Mouse (Mus musculus): ENCODE data around the gene Nyap1. TPM values are rescaled to one million over a fixed set of nuclear protein-coding genes. Genes with fewer than 3 reads are reported as not detected.

The Nyap1 gene
- polyA plus RNA-seq, 1 experiment from 2014 or later, result 5.1 TPM

Other genes with a start within 250 kb of the Nyap1 start
- 54.1 and 55.3 TPM in 2 replicates for gene Pop7, start 239.1 kb downstream of the Nyap1 start, polyA plus RNA-seq (2016; fragmentation: Nextera tagmentation; extraction: Ambion mirVana)
- 15.1 and 16.4 TPM in 2 replicates for gene Gigyf1, start 223.1 kb downstream of the Nyap1 start, polyA plus RNA-seq (2016; fragmentation: Nextera tagmentation; extraction: Ambion mirVana)
- gene Epo, start 208.4 kb downstream of the Nyap1 start, polyA plus RNA-seq (2016; fragmentation: Nextera tagmentation; extraction: Ambion mirVana), result 2.6 and 5.5 TPM in 2 replicates
- 400 and 414 TPM in 2 replicates for gene Gnb2, start 208.1 kb downstream of the Nyap1 start, polyA plus RNA-seq (2016; fragmentation: Nextera tagmentation; extraction: Ambion mirVana)
- 9.4 and 27.5 TPM in 2 replicates for gene Actl6b, start 188.1 kb downstream of the Nyap1 start, polyA plus RNA-seq (2016; fragmentation: Nextera tagmentation; extraction: Ambion mirVana)
- gene Tfr2, start 171.8 kb downstream of the Nyap1 start, polyA plus RNA-seq (2016; fragmentation: Nextera tagmentation; extraction: Ambion mirVana), result 1.9 and 2.2 TPM in 2 replicates
- gene Mospd3, start 140.5 kb downstream of the Nyap1 start, polyA plus RNA-seq (2016; fragmentation: Nextera tagmentation; extraction: Ambion mirVana), result 14.0 and 19.4 TPM in 2 replicates
- 61.4 and 68.2 TPM in 2 replicates for gene Pcolce, start 127.8 kb downstream of the Nyap1 start, polyA plus RNA-seq (2016; fragmentation: Nextera tagmentation; extraction: Ambion mirVana)
- gene Fbxo24, start 112.6 kb downstream of the Nyap1 start, polyA plus RNA-seq (2016; fragmentation: Nextera tagmentation; extraction: Ambion mirVana), result 0.25 and 0.28 TPM in 2 replicates
- 27.2 and 32.7 TPM in 2 replicates for gene Lrch4, start 112.5 kb downstream of the Nyap1 start, polyA plus RNA-seq (2016; fragmentation: Nextera tagmentation; extraction: Ambion mirVana)
- gene Gm20605, start 112.4 kb downstream of the Nyap1 start, polyA plus RNA-seq (2016; fragmentation: Nextera tagmentation; extraction: Ambion mirVana), result 14.0 and 15.4 TPM in 2 replicates
- gene Sap25, start 100.3 kb downstream of the Nyap1 start, polyA plus RNA-seq (2016; fragmentation: Nextera tagmentation; extraction: Ambion mirVana), result 7.7 and 7.8 TPM in 2 replicates
- 0.36 and 0.48 TPM in 2 replicates for gene Irs3, start 95.9 kb downstream of the Nyap1 start, polyA plus RNA-seq (2016; fragmentation: Nextera tagmentation; extraction: Ambion mirVana)
- gene Agfg2, start 56.9 kb downstream of the Nyap1 start, polyA plus RNA-seq (2016; fragmentation: Nextera tagmentation; extraction: Ambion mirVana), result 27.2 and 28.8 TPM in 2 replicates
- gene Tsc22d4, start 4.1 kb upstream of the Nyap1 start, polyA plus RNA-seq (2016; fragmentation: Nextera tagmentation; extraction: Ambion mirVana), result 75.6 and 75.8 TPM in 2 replicates
- gene Ppp1r35, start 37.2 kb upstream of the Nyap1 start, polyA plus RNA-seq (2016; fragmentation: Nextera tagmentation; extraction: Ambion mirVana), result 62.6 and 63.9 TPM in 2 replicates
- 11.7 and 12.5 TPM in 2 replicates for gene Mepce, start 46.0 kb upstream of the Nyap1 start, polyA plus RNA-seq (2016; fragmentation: Nextera tagmentation; extraction: Ambion mirVana)
- 13.8 and 16.1 TPM in 2 replicates for gene Zcwpw1, start 46.2 kb upstream of the Nyap1 start, polyA plus RNA-seq (2016; fragmentation: Nextera tagmentation; extraction: Ambion mirVana)
- gene Pilra, start 94.7 kb upstream of the Nyap1 start, polyA plus RNA-seq (2016; fragmentation: Nextera tagmentation; extraction: Ambion mirVana), result 0.19 and 1.1 TPM in 2 replicates
- gene Pilrb1, start 116.5 kb upstream of the Nyap1 start, polyA plus RNA-seq (2016; fragmentation: Nextera tagmentation; extraction: Ambion mirVana), result not detected in 2 replicates
- not detected in 2 replicates for gene Pilrb2, start 130.2 kb upstream of the Nyap1 start, polyA plus RNA-seq (2016; fragmentation: Nextera tagmentation; extraction: Ambion mirVana)
- gene Cyp3a13, start 180.0 kb upstream of the Nyap1 start, polyA plus RNA-seq (2016; fragmentation: Nextera tagmentation; extraction: Ambion mirVana), result not detected in 2 replicates
- 0.02 and 0.05 TPM in 2 replicates for gene Gjc3, start 221.5 kb upstream of the Nyap1 start, polyA plus RNA-seq (2016; fragmentation: Nextera tagmentation; extraction: Ambion mirVana)
- not detected in 2 replicates for gene Azgp1, start 239.9 kb upstream of the Nyap1 start, polyA plus RNA-seq (2016; fragmentation: Nextera tagmentation; extraction: Ambion mirVana)